Mouse (Mus musculus): ENCODE measurements at regions not wholly inside any gene's neighbourhood (a gene's known extent, or its start where the extent isn't known, plus 50 kb on each side); places are given as distances from the start of the nearest gene placed in this dataset.

DNA sequence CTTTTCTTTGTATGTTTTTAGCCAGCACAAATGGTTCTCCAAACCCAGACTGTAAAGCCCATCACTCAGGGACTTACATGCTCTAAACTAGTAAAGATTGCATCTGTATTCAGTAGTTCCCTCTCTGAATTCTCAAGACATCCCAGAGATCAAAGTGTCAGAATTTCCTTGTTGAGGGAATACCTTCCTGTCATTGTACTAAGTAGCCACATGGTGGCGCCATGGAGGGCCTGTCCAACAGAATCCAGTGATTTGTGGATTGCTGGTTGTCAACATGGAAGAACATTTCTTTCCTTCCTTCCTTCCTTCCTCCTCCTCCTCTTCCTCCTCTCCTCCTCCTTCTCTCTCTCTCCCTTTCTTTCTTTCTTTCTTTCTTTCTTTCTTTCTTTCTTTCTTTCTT, 93.6 kb upstream of the Trpm1 start:
- DNase-seq (ENCODE audit: low spot score in 2 of 2) = no peak

DNA sequence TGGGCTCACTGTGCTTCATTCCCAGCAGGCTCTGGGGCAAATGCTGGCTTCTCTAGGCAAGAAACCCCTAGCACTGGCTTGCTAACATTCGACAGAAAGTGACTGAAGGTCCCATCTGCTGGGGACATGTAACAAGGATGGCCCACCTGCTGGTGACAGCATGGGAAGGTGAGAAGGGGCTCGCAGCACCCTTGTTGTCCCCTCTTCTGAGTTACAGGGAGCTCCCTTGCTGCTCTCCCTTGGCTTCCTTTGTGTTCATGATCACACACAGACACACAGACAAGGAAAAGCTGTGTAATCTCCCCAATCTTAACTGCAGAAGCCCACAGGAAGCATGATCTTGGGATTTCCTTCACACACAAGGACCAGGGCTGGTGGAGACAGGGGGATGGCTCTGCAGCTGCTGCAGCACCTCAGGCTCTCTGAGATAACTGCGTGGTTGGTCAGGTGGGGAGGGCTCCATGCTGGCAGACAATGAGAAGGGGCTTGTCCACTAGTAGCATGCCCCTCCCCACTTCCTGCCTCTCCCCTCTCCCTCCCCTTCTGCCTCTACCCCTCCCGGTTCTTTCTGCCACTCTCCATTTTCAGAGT, 95.3 kb upstream of the Trpm1 start:
- DNase-seq (ENCODE audit: low spot score in 2 of 2) = no peak

DNA sequence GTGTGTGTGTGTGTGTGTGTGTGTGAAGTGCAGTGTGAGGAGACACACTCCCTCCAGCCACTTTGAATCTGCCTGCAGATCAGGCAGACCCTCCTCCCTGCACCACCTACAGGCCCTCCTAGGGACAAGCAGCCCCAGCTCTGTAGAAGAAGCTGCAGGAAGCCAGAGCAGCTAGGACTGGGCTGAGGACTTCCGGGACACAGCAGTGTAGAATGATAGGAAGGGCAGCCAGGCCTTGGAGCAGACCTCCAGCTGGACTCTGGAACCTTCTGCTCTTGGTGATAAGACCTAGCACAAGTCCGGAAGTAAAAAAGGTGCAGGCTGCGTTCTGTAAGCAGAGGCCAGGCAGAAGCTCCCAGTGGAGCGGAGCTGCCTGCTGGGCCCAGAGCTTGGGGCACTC, 95.8 kb upstream of the Trpm1 start:
- DNase-seq (ENCODE audit: low spot score in 2 of 2) = no peak

DNA sequence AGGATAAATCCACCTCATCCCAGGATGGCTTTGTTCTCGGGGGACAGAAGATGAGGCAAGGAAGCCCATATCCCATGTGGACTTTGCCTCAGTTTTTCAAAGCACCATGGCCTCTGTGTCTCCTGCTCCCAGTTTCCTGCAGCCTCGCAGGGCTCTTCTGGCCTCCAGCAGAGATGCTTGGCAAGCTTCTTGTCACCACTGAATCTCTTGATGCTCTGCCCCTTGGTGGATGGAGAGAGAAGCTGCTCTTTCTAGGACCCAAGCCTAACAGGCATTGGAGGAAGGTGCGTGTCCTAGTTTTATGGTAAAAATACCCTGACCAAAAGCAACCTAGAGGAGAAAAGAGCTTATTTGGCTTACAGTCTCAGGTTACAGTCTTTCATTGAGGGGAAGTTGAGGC, 97.1 kb upstream of the Trpm1 start:
- no peak for DNase-seq (ENCODE audit: low spot score in 2 of 2)

DNA sequence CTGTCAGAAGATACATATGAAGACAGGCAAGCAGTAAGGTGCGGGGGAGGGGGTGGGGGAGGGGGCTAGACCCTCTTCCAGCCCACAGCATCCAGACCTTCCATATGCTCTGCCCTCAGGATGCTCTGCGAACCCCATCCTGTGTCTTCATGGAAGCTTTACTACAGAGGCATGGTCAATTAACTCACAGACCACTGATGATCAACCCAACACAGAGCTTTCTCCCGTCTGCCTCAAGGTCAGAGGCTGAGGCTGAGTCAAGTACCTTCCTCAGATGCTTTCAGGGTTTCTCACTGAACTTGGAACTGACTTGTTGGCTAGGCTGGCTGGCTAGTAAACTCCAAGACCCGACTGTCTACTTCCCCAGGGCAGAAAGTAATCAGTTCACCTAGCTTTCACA, 98.6 kb upstream of the Trpm1 start:
- no peak for DNase-seq (ENCODE audit: low spot score in 2 of 2)

DNA sequence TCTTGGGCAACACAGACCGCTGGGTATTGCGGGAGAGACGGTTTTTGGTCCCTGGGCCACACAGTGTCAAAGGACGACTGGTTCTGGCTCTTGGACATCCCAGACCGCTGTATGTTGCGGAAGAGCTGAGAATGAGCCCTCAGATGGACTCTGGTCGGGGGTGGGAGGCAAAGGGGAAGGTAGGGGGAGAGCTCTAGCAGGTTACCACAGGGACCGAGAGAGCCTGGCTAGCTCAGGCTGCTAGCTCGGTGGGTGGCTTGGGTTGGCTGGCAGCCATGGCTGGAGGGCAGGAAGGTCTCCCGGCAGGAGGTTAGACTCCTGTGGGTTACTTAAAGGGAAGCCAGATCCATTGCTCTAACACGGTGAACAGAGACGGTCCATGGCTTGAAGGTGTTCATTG, 99.9 kb upstream of the Trpm1 start:
- no peak for DNase-seq (ENCODE audit: low spot score in 2 of 2)

DNA sequence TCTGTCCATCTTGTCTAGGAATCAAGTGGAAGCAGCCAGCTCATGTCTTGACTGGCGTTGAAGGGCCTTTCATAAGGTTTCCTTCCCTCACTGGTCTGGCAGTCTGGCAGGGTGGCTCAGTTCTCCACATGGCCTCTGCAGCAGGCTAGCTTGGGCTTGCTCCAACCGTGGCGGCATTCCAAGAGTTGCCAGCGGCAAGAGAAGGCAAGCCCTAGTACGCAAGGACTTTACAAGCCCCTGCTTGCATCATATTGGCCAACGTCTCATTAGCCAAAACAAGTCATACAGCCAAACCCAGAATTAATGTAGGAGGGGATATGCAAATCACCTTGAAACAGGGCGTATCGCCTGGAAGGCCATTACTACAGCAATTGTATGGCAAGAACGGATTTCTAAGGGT, 101.2 kb upstream of the Trpm1 start:
- DNase-seq (ENCODE audit: low spot score in 2 of 2) = peak in 1 of 2 experiments; percentile 51

DNA sequence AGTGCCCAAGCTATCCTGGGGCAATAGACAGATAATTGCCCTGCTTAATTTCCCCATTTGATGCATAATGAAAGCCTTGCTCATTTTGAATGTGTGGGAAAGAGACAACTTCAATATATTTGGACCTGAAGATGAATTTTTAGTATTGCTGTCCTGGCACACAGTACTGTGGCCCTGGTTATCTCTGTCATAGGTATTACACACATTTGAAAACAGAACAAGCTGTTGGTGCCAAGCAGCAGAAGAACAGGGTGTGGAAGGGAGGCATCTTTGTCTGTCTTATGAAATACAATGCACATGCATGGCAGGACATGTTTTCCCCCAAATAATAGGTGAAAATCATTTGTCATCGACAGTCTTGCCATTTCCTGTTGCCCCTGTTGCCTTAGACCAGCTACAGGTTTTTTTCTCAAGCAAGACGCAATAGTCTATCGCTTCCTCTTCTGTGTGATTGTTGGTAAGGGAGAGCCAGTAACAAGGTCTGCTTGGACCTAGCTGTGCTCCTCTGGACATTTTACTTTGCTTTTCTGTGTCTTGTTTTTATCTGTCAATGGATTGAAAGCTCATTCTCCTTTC, 102.7 kb upstream of the Trpm1 start:
- DNase-seq (ENCODE audit: low spot score in 2 of 2) = no peak

DNA sequence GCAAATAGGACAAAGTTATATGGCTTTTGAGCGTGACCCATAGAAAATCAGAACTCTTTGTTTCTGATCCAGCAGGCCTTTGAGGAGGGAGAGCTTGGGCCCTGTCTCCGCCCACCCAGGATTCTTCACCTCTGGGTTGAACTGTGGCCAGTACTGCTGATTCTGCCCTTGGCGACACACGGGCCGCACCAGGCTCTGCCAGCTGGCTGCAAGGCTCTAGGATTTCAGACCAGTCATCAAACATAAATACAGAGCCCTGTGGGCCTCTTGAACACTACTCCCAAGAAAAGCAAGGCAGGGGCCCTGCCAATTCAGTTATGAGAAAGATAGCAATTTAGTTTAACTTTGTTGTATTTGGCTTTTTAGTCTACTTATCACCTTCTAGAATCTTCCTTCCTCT, 103.4 kb upstream of the Trpm1 start:
- no peak for DNase-seq (ENCODE audit: low spot score in 2 of 2)

DNA sequence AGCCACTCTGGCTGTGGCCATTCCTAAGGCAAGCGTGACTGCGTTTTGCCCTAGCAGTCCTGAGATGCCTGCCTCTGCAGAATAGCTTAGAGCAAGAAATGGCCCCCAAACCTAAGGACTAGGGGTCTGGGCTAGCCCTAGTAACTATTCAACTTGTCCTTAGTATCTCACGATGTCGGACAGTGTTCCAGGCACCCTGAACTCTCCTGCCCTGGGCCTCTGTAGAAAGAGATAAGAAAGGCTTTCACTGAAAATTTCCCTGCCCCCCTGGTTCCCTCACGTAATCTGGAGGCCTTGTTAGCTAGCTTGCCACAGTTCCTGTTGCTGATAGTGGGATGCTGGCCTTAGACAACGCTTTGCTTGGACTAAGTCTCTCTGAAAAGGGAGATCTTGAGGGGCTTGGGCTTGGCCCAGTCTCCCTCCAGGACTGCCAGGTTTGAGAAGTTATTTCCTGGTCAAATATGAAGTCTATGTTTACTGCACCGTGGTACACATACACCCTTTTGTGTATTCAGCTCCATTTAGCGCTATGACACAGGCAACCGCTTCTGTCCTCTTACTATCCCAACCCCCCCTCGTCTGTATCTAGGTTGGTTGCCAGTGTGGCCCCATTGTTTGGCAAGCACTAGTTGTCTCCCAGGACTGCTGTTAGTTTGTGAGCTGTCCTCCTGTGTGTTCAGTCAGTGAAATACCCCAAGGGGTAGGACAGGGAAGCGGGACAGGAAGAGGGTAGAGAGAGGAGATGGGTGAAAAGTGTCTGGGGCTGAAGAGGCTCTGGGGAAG, 104.3 kb upstream of the Trpm1 start:
- DNase-seq (ENCODE audit: low spot score in 2 of 2) = no peak

DNA sequence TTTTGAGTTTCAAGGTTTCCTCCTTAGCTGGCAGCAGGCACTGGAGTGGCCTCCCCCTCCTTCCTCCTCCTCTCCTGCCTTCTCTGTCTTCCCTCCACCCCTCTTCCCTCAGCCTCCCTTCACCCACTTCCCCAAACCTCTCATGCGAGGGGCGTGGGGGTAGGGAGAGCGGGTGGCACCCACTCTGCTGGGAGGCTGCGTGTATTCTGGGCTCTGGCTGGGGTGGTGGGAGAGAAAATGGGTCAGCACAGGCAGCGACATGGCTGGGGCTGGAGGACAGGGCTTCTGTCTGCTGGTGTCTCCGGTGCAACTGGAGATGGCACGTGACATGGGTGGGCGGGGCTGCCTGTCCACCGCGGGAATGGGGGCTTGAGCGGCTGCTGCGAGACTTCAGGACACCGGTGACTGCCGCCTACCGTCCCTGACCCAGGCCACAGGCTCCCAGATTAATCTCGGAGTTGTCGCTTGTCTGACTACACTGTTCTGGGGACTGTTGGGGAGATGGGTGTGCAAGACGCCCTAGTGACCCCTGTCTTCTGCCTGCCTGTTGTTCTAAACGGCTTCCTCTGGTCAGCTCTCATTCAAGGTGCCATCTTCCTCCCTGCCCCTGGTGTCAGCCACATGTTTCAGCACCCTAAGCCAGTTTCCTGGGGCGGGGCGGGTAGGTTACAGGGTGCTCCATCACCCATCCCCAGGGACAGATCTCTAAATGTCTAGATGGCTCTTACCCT, 105.0 kb upstream of the Trpm1 start:
- DNase-seq (ENCODE audit: low spot score in 2 of 2) = peak in 1 of 2 experiments; percentile 50

DNA sequence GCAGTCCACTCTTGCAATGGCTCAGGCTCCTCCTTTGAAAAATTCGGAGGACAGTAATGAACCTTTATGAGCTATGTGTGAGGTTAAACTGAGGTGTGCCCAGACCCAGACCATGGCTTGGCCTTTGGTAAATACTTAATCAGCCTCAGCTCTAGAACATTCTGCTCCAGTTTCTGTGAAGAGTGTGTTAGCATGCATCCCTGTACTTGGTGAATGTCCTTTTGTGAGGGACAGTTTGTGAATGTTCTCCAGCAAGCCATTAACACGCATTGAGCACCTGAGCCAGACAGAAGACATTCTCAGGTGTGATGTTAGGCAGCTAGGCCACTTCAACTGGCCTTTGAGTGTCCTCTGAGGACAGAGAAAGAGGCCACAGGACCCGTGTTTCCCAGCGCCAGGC, 105.8 kb upstream of the Trpm1 start:
- DNase-seq (ENCODE audit: low spot score in 2 of 2) = no peak

DNA sequence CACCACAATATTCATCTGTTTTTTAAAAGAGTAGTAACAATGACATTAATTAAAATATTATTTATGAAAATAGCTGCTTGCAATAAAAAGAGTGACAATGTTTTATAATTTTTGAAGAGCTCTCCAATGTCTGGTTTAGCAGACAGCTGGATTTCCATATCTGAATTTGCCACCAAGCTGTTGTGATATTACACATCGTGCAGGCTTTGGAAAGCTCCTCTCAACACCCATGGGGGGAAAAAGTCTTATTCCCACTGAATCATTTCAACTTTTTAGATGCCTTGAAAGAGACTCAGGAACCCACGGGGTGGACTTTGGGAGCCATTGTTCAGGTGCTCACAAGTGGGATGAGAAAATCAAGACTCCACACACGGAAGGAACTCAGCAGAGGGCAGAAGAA, 106.6 kb upstream of the Klf13 start:
- DNase-seq (ENCODE audit: low spot score in 2 of 2) = no peak

DNA sequence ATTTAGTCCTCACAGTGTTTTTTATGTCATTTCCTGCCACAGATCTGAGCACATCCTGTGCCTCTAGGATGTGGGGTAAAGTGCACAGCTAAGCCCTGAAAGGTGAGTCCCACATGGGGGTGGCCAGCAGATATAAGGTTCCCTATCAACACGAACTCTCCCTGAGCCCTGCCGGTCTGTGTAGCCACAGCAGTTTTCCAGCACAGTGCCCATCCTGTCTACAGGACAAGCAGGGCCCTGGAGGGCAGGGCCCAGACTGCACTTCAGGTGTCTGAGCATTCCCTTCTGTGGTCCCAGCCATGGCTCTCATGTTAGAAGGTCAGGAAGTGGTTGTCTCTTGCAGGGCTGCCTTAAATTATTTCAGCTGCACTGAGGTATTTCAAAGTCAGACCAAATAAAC, 104.3 kb upstream of the Klf13 start:
- DNase-seq (ENCODE audit: low spot score in 2 of 2) = no peak

DNA sequence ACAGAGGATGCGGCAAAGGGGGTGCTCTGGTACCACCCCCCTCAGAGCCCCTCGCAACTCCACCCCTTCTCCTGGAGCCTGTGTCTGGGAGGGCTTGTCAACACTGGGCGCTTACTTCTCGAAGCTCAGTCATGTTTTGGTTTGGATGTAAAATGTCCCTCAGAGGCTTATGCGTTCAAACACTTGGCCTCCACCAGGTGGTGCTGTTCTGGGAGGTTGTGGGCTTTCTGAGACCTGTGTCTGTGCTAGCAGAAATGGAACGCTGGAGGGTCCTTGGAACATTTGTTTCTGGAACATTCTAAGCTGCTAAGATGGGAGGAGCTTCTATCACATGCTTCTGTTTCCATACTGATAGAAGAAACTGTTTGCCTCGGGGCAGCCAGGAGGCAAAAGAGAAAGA, 102.6 kb upstream of the Klf13 start:
- no peak for DNase-seq (ENCODE audit: low spot score in 2 of 2)

DNA sequence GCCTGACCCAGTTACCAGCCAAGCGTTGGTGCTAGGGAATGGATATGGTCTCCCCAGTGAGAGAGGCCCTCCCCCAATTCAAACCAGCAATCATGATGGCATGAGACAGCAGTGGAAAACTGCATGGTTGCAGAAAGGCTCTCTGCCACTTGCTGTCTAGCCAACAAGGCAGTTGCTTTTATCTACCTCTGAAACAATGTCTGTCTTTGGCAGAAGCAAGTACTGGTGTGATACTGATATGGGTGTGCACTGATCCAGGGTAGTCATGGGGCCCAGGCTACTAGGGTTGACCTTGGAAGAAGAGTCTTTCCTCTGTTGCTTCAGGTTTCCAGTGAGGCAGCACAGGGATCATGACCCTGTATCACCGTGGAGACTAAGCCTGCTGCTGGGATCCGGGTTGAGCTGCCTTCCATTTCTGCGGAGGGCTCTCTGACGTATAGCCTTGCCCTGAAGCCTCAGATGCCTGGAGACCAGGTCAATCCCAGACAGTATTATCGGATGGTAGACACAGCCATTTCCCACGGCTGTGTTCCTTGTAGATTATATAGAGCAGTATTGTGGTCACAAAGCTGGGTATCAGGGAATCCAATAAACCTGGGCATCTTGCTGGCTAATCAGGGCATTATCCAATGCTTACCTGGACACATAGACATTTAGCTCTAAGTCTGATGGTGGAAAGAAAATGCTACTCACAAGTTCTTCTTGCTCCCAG, 101.5 kb upstream of the Klf13 start:
- DNase-seq (ENCODE audit: low spot score in 2 of 2) = no peak

DNA sequence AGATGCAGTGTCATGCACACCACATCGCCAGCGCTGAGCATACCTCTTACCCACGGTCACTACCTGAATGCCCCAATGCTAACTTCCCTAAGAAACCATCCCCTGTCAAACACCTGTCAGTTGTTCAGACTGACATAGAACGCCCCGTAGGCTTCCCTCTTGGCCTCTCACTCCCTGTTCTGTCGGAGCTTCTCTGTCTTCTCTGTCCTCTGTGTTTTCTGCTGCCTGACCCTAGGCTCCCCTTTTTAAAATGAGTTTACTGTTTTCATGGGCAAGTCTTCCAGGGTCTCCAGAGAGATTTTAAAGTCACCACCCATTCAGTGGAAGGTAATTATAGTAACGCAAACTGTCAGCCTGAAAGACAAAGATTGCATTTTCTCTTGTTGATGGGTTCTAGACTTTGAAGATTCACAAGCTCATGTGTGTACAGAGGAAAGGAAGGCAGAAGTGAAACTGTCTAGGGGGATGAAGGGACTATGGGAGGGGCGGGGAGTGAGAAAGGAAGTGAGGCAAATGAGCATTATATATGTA, 99.1 kb upstream of the Klf13 start:
- DNase-seq (ENCODE audit: low spot score in 2 of 2) = no peak

DNA sequence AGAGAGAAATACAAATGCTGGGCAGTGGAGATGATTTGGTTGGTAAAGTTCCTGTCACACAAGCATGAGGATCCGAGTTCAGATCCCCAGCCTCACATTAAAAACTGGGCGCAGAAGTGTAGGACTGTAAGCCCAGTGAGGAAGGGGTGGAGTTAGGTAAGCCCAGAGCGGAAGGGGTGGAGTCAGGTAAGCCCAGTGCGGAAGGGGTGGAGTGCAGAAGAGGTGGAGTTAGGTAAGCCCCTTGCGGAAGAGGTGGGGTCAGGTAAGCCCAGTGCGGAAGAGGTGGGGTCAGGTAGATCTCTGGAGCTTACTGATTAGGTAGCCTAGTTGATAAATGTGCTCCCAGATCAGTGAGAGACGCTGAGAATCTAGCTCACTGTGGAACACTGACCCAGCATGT, 97.4 kb upstream of the Klf13 start:
- DNase-seq (ENCODE audit: low spot score in 2 of 2) = no peak

DNA sequence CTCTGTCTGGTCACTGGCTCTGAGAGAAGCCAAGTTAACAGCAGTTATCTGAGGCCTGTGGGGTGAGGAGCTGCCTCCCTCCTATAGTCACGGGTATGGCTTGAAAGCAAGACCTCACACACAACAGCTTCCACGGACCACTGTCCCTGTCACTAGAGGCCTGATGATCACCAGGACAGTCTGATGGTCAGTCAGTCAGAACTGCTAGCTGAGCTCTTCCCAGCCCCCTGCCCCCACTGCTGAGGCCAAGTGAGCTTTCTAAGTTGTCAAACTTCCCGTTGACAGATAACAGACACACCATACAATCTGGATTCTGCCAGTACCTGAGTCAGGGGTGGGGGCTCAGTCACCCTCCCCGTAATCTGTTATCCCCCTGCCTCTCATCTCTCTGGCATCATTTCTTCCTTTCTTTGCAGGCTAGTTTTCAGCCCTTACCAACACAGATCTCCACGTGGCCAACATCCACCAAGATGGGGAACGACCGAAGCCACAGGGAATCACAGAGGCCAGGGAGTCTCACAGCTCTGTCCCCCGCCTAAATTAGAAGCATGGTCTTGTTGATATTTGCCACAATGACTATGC, 96.4 kb upstream of the Klf13 start:
- DNase-seq (ENCODE audit: low spot score in 2 of 2) = no peak

DNA sequence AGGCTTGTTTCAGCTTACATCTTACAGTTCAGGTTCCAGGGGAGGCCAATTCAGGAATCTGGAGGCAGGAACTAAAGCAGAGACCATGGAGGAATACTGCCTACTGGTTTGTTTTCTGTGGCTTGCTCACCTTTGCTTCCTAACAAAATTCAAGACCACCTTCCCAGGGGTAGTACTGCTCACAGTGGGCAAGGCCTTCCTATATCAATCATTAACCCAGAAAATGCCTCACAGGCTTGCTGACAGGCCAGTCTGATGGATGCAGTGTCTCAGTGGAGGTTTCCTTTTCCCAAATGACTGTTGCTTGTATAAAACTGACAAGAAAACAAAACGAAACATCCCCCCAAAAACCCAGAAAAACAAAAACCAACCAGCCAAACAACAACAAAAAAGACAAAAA, 95.8 kb upstream of the Klf13 start:
- no peak for DNase-seq (ENCODE audit: low spot score in 2 of 2)

DNA sequence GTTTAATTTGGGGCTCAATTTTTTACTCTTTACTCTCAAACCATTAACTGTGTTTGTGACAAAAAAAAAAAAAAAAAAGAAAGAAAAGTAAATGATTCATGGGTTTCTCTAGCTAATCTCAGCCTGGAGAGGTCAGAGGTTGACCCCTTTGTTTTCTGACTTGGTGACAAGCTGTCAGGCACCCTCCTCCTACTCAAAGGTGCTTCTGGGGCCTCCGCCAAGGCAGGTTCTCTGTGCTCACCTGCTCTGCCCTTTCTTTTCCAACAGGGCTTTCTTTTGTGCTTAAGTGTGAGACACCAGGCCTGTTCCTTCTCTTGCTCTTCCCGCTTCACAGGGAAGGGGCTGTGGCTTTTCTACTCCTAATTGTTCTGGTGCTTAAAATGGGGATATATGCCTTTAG, 94.7 kb upstream of the Klf13 start:
- DNase-seq (ENCODE audit: low spot score in 2 of 2) = no peak
